Mouse (Mus musculus): Measurements from ENCODE around the gene Eif3l. TPM values are rescaled to one million over a fixed set of nuclear protein-coding genes. Genes with fewer than 3 reads are reported as not detected.
A peak's percentile ranks its signal among the peaks of the same experiment; 100 is the strongest.

The Eif3l gene
- total and polyA plus RNA-seq, 3 experiments, result 30.9 to 261 (median 134) TPM

GRCm38 (mm10) chr15:79038853-79039252 lies 36.1 kb upstream of the Eif3l start:
- ATAC-seq (ENCODE audit: extremely low read depth, insufficient number of reproducible peaks, low FRiP score, poor library complexity, severe bottlenecking) (peak; percentile 66), DNase-seq (ENCODE audit: low spot score) (peak; percentile 91)
- peaks cover 61% of the 10 kb centered on the region for H3K27me3 ChIP-seq (ENCODE audit: insufficient read depth, low read length)
- H3K36me3 ChIP-seq (replicated peaks), result no peaks in the 10 kb centered on the region
- no peak overlapping the region for H3K4me3 ChIP-seq (ENCODE audit: low read depth, low read length)
- peaks cover 19% of the 10 kb centered on the region for H3K4me1 ChIP-seq (ENCODE audit: insufficient read depth, low read depth, low read length)
- H3K9me3 ChIP-seq (replicated peaks), result peaks cover 8% of the 10 kb centered on the region
- TF ChIP-seq CTCF (IDR thresholded peaks at IDR 0.05; ENCODE audit: low read depth, low read length) (peak; percentile 74), TAL1 (conservative IDR thresholded peaks at IDR 0.05; ENCODE audit: low read depth, low read length) (no peak), POLR2AphosphoS5 (IDR thresholded peaks at IDR 0.05; ENCODE audit: insufficient replicate concordance, low read depth, low read length) (no peak), GATA2 (IDR thresholded peaks at IDR 0.05; ENCODE audit: borderline replicate concordance, low read depth, low read length) (no peak), GATA1 (IDR thresholded peaks at IDR 0.05; ENCODE audit: borderline replicate concordance, low read length) (no peak)

- Histone ChIP-seq H3K9me3 (replicated peaks) (peaks cover 8% of the 10 kb centered on the region), H3K4me1 (ENCODE audit: insufficient read depth, low read depth, low read length) (peaks cover 19% of the 10 kb centered on the region), H3K4me3 (ENCODE audit: low read depth, low read length) (no peak overlapping the region), H3K27me3 (ENCODE audit: insufficient read depth, low read length) (peaks cover 51% of the 10 kb centered on the region), H3K36me3 (replicated peaks) (no peaks in the 10 kb centered on the region)
- TF ChIP-seq TAL1 (conservative IDR thresholded peaks at IDR 0.05; ENCODE audit: low read depth, low read length) (no peak), POLR2AphosphoS5 (IDR thresholded peaks at IDR 0.05; ENCODE audit: insufficient replicate concordance, low read depth, low read length) (no peak), CTCF (IDR thresholded peaks at IDR 0.05; ENCODE audit: low read depth, low read length) (no peak), GATA2 (IDR thresholded peaks at IDR 0.05; ENCODE audit: borderline replicate concordance, low read depth, low read length) (no peak), GATA1 (IDR thresholded peaks at IDR 0.05; ENCODE audit: borderline replicate concordance, low read length) (no peak)
- DNase-seq (ENCODE audit: low spot score) (no peak), ATAC-seq (ENCODE audit: extremely low read depth, insufficient number of reproducible peaks, low FRiP score, poor library complexity, severe bottlenecking) (no peak)
Measured at GRCm38 (mm10) chr15:79040501-79041416, 34.2 kb upstream of the Eif3l start.

GRCm38 (mm10) chr15:79041585-79041984 lies 33.4 kb upstream of the Eif3l start, which contains the start of gene Galr3:
Gene Galr3 (plus strand): TSS chr15:79041885.
- Histone ChIP-seq H3K4me3 (ENCODE audit: low read depth, low read length) (no peak within 1 kb of the TSS), H3K27me3 (ENCODE audit: insufficient read depth, low read length) (peaks cover 46% of the 10 kb centered on the region), H3K36me3 (replicated peaks) (no peaks in the 10 kb centered on the region), H3K9me3 (replicated peaks) (peaks cover 8% of the 10 kb centered on the region), H3K4me1 (ENCODE audit: insufficient read depth, low read depth, low read length) (peaks cover 19% of the 10 kb centered on the region)
- DNase-seq (ENCODE audit: low spot score), result no peak
- no peak for ATAC-seq (ENCODE audit: extremely low read depth, insufficient number of reproducible peaks, low FRiP score, poor library complexity, severe bottlenecking)
- TF ChIP-seq POLR2AphosphoS5 (IDR thresholded peaks at IDR 0.05; ENCODE audit: insufficient replicate concordance, low read depth, low read length) (no peak), GATA2 (IDR thresholded peaks at IDR 0.05; ENCODE audit: borderline replicate concordance, low read depth, low read length) (no peak), GATA1 (IDR thresholded peaks at IDR 0.05; ENCODE audit: borderline replicate concordance, low read length) (no peak), CTCF (IDR thresholded peaks at IDR 0.05; ENCODE audit: low read depth, low read length) (no peak), TAL1 (conservative IDR thresholded peaks at IDR 0.05; ENCODE audit: low read depth, low read length) (no peak)

- H3K4me3 ChIP-seq (ENCODE audit: low read depth, low read length), result no peak overlapping the region
- peaks cover 15% of the 10 kb centered on the region for H3K4me1 ChIP-seq (ENCODE audit: insufficient read depth, low read depth, low read length)
- peaks cover 8% of the 10 kb centered on the region for H3K9me3 ChIP-seq (replicated peaks)
- peaks cover 50% of the 10 kb centered on the region for H3K27me3 ChIP-seq (ENCODE audit: insufficient read depth, low read length)
- ATAC-seq (ENCODE audit: extremely low read depth, insufficient number of reproducible peaks, low FRiP score, poor library complexity, severe bottlenecking) (no peak), DNase-seq (ENCODE audit: low spot score) (no peak)
- no peaks in the 10 kb centered on the region for H3K36me3 ChIP-seq (replicated peaks)
- TF ChIP-seq CTCF (IDR thresholded peaks at IDR 0.05; ENCODE audit: low read depth, low read length) (no peak), GATA1 (IDR thresholded peaks at IDR 0.05; ENCODE audit: borderline replicate concordance, low read length) (no peak), GATA2 (IDR thresholded peaks at IDR 0.05; ENCODE audit: borderline replicate concordance, low read depth, low read length) (no peak), TAL1 (conservative IDR thresholded peaks at IDR 0.05; ENCODE audit: low read depth, low read length) (no peak), POLR2AphosphoS5 (IDR thresholded peaks at IDR 0.05; ENCODE audit: insufficient replicate concordance, low read depth, low read length) (no peak)
Measured at GRCm38 (mm10) chr15:79042721-79043491, 32.1 kb upstream of the Eif3l start.

- DNase-seq (ENCODE audit: low spot score) (no peak), ATAC-seq (ENCODE audit: extremely low read depth, insufficient number of reproducible peaks, low FRiP score, poor library complexity, severe bottlenecking) (no peak)
- Histone ChIP-seq H3K4me3 (ENCODE audit: low read depth, low read length) (no peak overlapping the region), H3K9me3 (replicated peaks) (peaks cover 8% of the 10 kb centered on the region), H3K4me1 (ENCODE audit: insufficient read depth, low read depth, low read length) (peaks cover 6% of the 10 kb centered on the region; the same call in 1 of the 2 replicates), H3K36me3 (replicated peaks) (no peaks in the 10 kb centered on the region), H3K27me3 (ENCODE audit: insufficient read depth, low read length) (peaks cover 51% of the 10 kb centered on the region)
- TF ChIP-seq TAL1 (conservative IDR thresholded peaks at IDR 0.05; ENCODE audit: low read depth, low read length), result no peak
- no peak for TF ChIP-seq POLR2AphosphoS5 (IDR thresholded peaks at IDR 0.05; ENCODE audit: insufficient replicate concordance, low read depth, low read length)
- no peak for TF ChIP-seq CTCF (IDR thresholded peaks at IDR 0.05; ENCODE audit: low read depth, low read length)
- no peak for TF ChIP-seq GATA1 (IDR thresholded peaks at IDR 0.05; ENCODE audit: borderline replicate concordance, low read length)
- no peak for TF ChIP-seq GATA2 (IDR thresholded peaks at IDR 0.05; ENCODE audit: borderline replicate concordance, low read depth, low read length)
Measured at GRCm38 (mm10) chr15:79044837-79045236, 30.1 kb upstream of the Eif3l start.
